Mouse (Mus musculus): ENCODE measurements around the gene Pomc.
"Not testable (repeated sequence)": the region's sequence is repeated elsewhere in the genome, so short reads cannot be mapped to it uniquely, and the experiment has no call there.

Gene Pomc

GRCm38 (mm10) chr12:3954651-3955050 lies at the start of gene Pomc:
Gene Pomc, plus strand, starts transcription at chr12:3954951.
- DNase-seq (ENCODE audit: low read depth, low spot score): no peak

GRCm38 (mm10) chr12:3905436-3905835 lies 49.3 kb upstream of the Pomc start:
- DNase-seq (ENCODE audit: low read depth, low spot score): no peak

- no peak for DNase-seq (ENCODE audit: low read depth, low spot score)
Observed at GRCm38 (mm10) chr12:3906308-3906707, 48.4 kb upstream of the Pomc start.

- DNase-seq (ENCODE audit: low read depth, low spot score): no peak
Observed at GRCm38 (mm10) chr12:3907008-3907407, 47.7 kb upstream of the Pomc start.

GRCm38 (mm10) chr12:3907418-3907817 lies 47.3 kb upstream of the Pomc start:
- DNase-seq (ENCODE audit: low read depth, low spot score): no peak

- DNase-seq (ENCODE audit: low read depth, low spot score): no peak
Observed at GRCm38 (mm10) chr12:3910466-3911093, 44.2 kb upstream of the Pomc start.

- DNase-seq (ENCODE audit: low read depth, low spot score): no peak
Observed at GRCm38 (mm10) chr12:3911831-3912348, 42.9 kb upstream of the Pomc start.

GRCm38 (mm10) chr12:3915852-3916251 lies 38.9 kb upstream of the Pomc start:
- DNase-seq (ENCODE audit: low read depth, low spot score): no peak

GRCm38 (mm10) chr12:3917668-3918341 lies 36.9 kb upstream of the Pomc start:
- peak; percentile 20 for DNase-seq (ENCODE audit: low read depth, low spot score)

- DNase-seq (ENCODE audit: low read depth, low spot score): no peak
Observed at GRCm38 (mm10) chr12:3918577-3918976, 36.2 kb upstream of the Pomc start.

GRCm38 (mm10) chr12:3919423-3919822 lies 35.3 kb upstream of the Pomc start:
- DNase-seq (ENCODE audit: low read depth, low spot score): no peak

- peak; percentile 67 for DNase-seq (ENCODE audit: low read depth, low spot score)
Observed at GRCm38 (mm10) chr12:3926127-3926526, 28.6 kb upstream of the Pomc start.

- no peak for DNase-seq (ENCODE audit: low read depth, low spot score)
Observed at GRCm38 (mm10) chr12:3928841-3929240, 25.9 kb upstream of the Pomc start.

GRCm38 (mm10) chr12:3930090-3930865 lies 24.5 kb upstream of the Pomc start:
- not testable (repeated sequence) for DNase-seq (ENCODE audit: low read depth, low spot score)

GRCm38 (mm10) chr12:3942026-3942425 lies 12.7 kb upstream of the Pomc start:
- peak; percentile 34 for DNase-seq (ENCODE audit: low read depth, low spot score)

- DNase-seq (ENCODE audit: low read depth, low spot score): peak; percentile 48
Observed at GRCm38 (mm10) chr12:3944454-3945073, 10.2 kb upstream of the Pomc start.

GRCm38 (mm10) chr12:3947503-3947902 lies 7.2 kb upstream of the Pomc start:
- DNase-seq (ENCODE audit: low read depth, low spot score): no peak

GRCm38 (mm10) chr12:3955371-3955770 lies 620 bp downstream of the Pomc start:
- peak; percentile 79 for DNase-seq (ENCODE audit: low read depth, low spot score)

GRCm38 (mm10) chr12:3956351-3956750 lies 1.6 kb downstream of the Pomc start:
- peak; percentile 49 for DNase-seq (ENCODE audit: low read depth, low spot score)

- DNase-seq (ENCODE audit: low read depth, low spot score): peak; percentile 96
Observed at GRCm38 (mm10) chr12:3959791-3960543, 5.2 kb downstream of the Pomc start.

- no peak for DNase-seq (ENCODE audit: low read depth, low spot score)
Observed at GRCm38 (mm10) chr12:3960553-3960952, 5.8 kb downstream of the Pomc start.

Data from mesoderm, embryonic 11.5 days (tissue).